10 mouse cellular contexts compared by ENCODE assay signal in the genomic region with DNA sequence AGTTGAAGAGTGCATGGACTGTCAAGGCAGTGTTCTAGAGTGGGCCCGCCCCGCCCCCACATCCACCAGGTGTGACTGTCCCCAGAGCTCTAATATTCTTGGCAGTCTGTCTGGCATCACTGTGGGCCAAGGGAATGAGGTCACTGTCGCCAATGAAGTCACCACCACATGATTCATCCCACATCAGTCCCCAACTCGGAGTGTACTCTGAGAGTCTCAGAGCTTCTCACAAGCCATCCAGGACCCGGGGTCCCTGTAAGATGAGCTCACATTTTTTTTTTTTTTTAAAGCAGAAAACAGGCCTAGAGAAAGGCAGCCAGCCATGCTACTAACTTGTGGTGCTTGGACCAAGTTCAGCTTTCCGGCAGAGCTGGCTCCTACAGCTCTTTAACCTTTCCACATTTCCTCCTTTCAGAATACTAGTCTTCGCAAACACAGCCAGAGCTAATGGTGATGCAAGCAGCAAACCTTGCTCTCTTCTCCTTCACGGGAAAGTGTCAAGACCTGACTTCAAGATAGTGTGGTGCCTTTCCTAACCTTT. TPM values are rescaled to one million over a fixed set of nuclear protein-coding genes. Genes with fewer than 3 reads are reported as not detected.
DNase-seq lines count a peak whose midpoint lies in the region; ATAC-seq lines count a peak whose summit lies in the region.
"Had no signal": no experiment of that assay in that cellular context is flagged by ENCODE, and none has a peak within 500 bp of the region (broad histone marks: within the 10 kb centered on the region; RNA-seq: fewer than 3 reads in every experiment).

No protein-coding gene starts in this region.

- no peaks in the 10 kb centered on the region for H3K9me3 ChIP-seq in embryonic facial prominence, embryonic 15.5 days (replicated peaks)

- H3K4me3 ChIP-seq in embryonic facial prominence, embryonic 15.5 days (replicated peaks) = no peak overlapping the region

- H3K9ac ChIP-seq in embryonic facial prominence, embryonic 15.5 days = no peak overlapping the region

- DNase-seq in adrenal gland, adult (ENCODE audit: inconsistent age in 2 of 2, low spot score in 1 of 2) = peak; percentile 87 to 94
- no peak for DNase-seq in adrenal gland, postnatal 4 days (ENCODE audit: low spot score in 2 of 2)
- peak; percentile 59 for DNase-seq in 416B (ENCODE audit: low read depth)
- peak; percentile 76 for DNase-seq in heart, postnatal 4 days
- peak; percentile 62 for DNase-seq in lung, postnatal 10 days
- DNase-seq in right cerebral cortex, adult 18-20 months = no peak

- H3K36me3 ChIP-seq in embryonic facial prominence, embryonic 15.5 days = no peaks in the 10 kb centered on the region

- ATAC-seq in embryonic facial prominence, embryonic 15.5 days (ENCODE audit: insufficient number of reproducible peaks, low FRiP score, low TSS enrichment, low read depth) = no peak
- ATAC-seq in activated CD4-positive, CD25-positive, alpha-beta regulatory T cell, adult 4 months = no peak

- H3K27me3 ChIP-seq in embryonic facial prominence, embryonic 15.5 days = no peaks in the 10 kb centered on the region

- H3K4me1 ChIP-seq in embryonic facial prominence, embryonic 15.5 days = peaks cover 44% of the 10 kb centered on the region

- peak overlapping the region; percentile 80; the same call in 1 of the 2 replicates for H3K4me2 ChIP-seq in embryonic facial prominence, embryonic 15.5 days (replicated peaks)

- WGBS in embryonic facial prominence, embryonic 15.5 days = 51% methylated on average over 8 of the region's 8 CpGs

- H3K27ac ChIP-seq in embryonic facial prominence, embryonic 15.5 days (replicated peaks) = peak overlapping the region; percentile 96

RNA-seq across cellular contexts. Expression of a gene that starts 1.5 kb away (rescaled TPM):
- total RNA-seq in adrenal gland, postnatal 4 days (2021) = 10 to 100 TPM; 46.0 to 46.9 TPM
- polyA plus RNA-seq in embryonic facial prominence, embryonic 15.5 days (2015; fragmentation: Nextera tagmentation; extraction: Ambion mirVana) = 24.2 and 28.1 TPM in 2 replicates
- 100 to 1,000 TPM; 117 to 133 TPM for total RNA-seq in heart, postnatal 4 days (2021)
- 1 to 10 TPM; 3.3 to 3.8 TPM for polyA plus RNA-seq in activated CD4-positive, CD25-positive, alpha-beta regulatory T cell, adult 4 months (2017; shearing (Covaris generic))

RNA-seq across cellular contexts. Expression of a gene that starts 13.7 kb away (rescaled TPM):
- total RNA-seq in adrenal gland, postnatal 4 days (2021) = not detected
- not detected in 2 replicates for polyA plus RNA-seq in embryonic facial prominence, embryonic 15.5 days (2015; fragmentation: Nextera tagmentation; extraction: Ambion mirVana)
- not detected for total RNA-seq in heart, postnatal 4 days (2021)
- polyA plus RNA-seq in activated CD4-positive, CD25-positive, alpha-beta regulatory T cell, adult 4 months (2017; shearing (Covaris generic)) = not detected
- total RNA-seq: common myeloid progenitor, adult 5-6 weeks had no signal
- polyA plus RNA-seq: C2C12 had no signal

RNA-seq across cellular contexts. Expression of a gene that starts 44.2 kb away (rescaled TPM):
- not detected for total RNA-seq in adrenal gland, postnatal 4 days (2021)
- not detected in 2 replicates for polyA plus RNA-seq in embryonic facial prominence, embryonic 15.5 days (2015; fragmentation: Nextera tagmentation; extraction: Ambion mirVana)
- total RNA-seq in heart, postnatal 4 days (2021) = not detected
- polyA plus RNA-seq in activated CD4-positive, CD25-positive, alpha-beta regulatory T cell, adult 4 months (2017; shearing (Covaris generic)) = not detected
- total RNA-seq: common myeloid progenitor, adult 5-6 weeks had no signal
- polyA plus RNA-seq: C2C12 had no signal

Comparison
In these comparisons a context has a peak if more than half of its experiments do, and no peak if none do; other contexts are left out.
1. DNase-seq: peak in adrenal gland, adult (2 of 2), 416B (single experiment), heart, postnatal 4 days (single experiment) and lung, postnatal 10 days (single experiment); none in adrenal gland, postnatal 4 days (0 of 2) and right cerebral cortex, adult 18-20 months (single experiment).